Mouse (Mus musculus) CH12.LX (cell line): Measurements from ENCODE around the gene Fancc.

Source experiments
- CTCF ChIP-seq, 2 experiments: IDR thresholded peaks in 1 of 2; conservative IDR thresholded peaks in 1 of 2; 2 replicates each; pipeline ENCODE4 v1.5.1; 2011 to 2012; ENCODE audit warnings: low read depth in 2 of 2, low read length in 2 of 2, improper control_type of control experiment in 1 of 2, inconsistent platforms in 1 of 2, mild to moderate bottlenecking in 1 of 2, moderate library complexity in 1 of 2
- KAT2A ChIP-seq: IDR thresholded peaks from 2 replicates; pipeline ENCODE4 v1.6.1; 2012; ENCODE audit warnings: low read length, improper control_type of control experiment, inconsistent platforms; ENCODE audit not compliant: insufficient replicate concordance
- MAX ChIP-seq: IDR thresholded peaks from 2 replicates; pipeline ENCODE4 v1.6.1; 2011; ENCODE audit warnings: low read length, improper control_type of control experiment
- NRF1 ChIP-seq: IDR thresholded peaks from 2 replicates; pipeline ENCODE4 v1.6.1; 2014; ENCODE audit warnings: low read depth, mild to moderate bottlenecking, inconsistent platforms, low read length, improper control_type of control experiment, moderate library complexity
- POLR2A ChIP-seq: IDR thresholded peaks from 2 replicates; pipeline ENCODE4 v1.6.1; 2011; ENCODE audit warnings: low read depth, mild to moderate bottlenecking, improper control_type of control experiment, low read length
- RCOR1 ChIP-seq: conservative IDR thresholded peaks from 2 replicates; pipeline ENCODE4 v1.6.1; 2012; ENCODE audit warnings: low read depth, mild to moderate bottlenecking, inconsistent platforms, low read length, improper control_type of control experiment
- TBP ChIP-seq: conservative IDR thresholded peaks from 2 replicates; pipeline ENCODE4 v1.6.1; 2011; ENCODE audit warnings: low read depth, low read length, improper control_type of control experiment
- UBTF ChIP-seq: IDR thresholded peaks from 2 replicates; pipeline ENCODE4 v1.6.1; 2012; ENCODE audit warnings: low read depth, mild to moderate bottlenecking, inconsistent platforms, low read length, improper control_type of control experiment, moderate library complexity
- USF1 ChIP-seq: IDR thresholded peaks from 2 replicates; pipeline ENCODE4 v1.6.1; 2014; ENCODE audit warnings: low read depth, mild to moderate bottlenecking, inconsistent platforms, low read length, improper control_type of control experiment
- ZNF384 ChIP-seq: IDR thresholded peaks from 2 replicates; pipeline ENCODE4 v1.6.1; 2012; ENCODE audit warnings: low read depth, low read length, improper control_type of control experiment, inconsistent platforms

DNA sequence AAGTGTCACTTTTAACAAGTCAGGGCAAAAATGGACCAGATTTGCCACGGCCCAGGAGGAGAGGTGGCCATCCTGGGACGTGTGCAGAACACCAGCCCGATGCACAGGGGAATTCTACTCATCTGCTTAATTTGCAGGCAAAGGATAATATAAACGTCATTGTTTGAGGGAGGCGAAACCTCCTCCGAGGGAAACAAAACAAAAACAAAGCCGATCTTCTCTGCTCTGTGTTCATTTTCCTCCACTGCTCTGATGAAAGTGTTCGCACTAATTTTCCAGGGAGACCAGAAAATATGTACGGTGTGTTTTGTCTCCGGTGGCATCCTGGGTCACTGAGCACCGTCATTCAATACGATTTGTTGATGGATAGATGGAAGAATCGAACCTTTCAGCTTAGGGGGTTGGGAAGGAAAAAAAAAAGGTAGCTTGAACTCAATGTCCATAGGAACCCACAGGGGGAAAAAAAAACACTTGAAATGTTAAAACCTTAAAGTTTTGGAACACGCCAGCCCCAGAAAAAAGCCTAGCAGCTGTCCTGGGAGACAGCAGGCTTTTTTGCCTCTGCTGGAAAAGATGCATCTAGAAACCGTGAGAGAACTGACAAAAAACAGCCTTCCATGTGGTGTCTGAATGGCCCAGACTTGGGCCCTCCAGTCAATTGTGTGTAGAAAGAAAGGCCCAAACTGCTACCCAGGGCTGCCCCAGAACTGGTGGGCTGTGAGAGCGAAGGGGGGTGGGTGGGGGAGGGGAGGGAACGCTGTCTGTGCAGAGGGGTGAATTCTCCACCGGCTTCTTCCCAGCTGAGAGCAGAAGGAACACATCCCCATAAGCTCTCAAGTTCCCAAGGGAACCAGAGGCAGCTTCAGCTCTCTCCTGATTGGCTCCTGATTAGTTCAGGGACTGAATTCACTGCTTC lies 10.0 kb downstream of the Fancc start:
- TF ChIP-seq POLR2A (no peak), KAT2A (no peak), CTCF (conservative IDR thresholded peaks at IDR 0.05 in 1 of 2, IDR thresholded peaks at IDR 0.05 in 1 of 2; ENCODE audit: low read depth in 2 of 2, low read length in 2 of 2) (no peak), ZNF384 (no peak), TBP (no peak), USF1 (no peak), UBTF (no peak), RCOR1 (no peak), NRF1 (no peak), MAX (no peak)
